Mouse (Mus musculus) hindbrain, postnatal 0 days (tissue): ENCODE results near the gene Tcerg1l. TPM values are rescaled to one million over a fixed set of nuclear protein-coding genes. Genes with fewer than 3 reads are reported as not detected.
A peak's percentile ranks its signal among the peaks of the same experiment; 100 is the strongest.

Source experiments
- ATAC-seq: fragments of 200-750 bp; cut with Nextera tagmentation; 2 replicates; pipeline ENCODE4 v1.8.0; 2017; ENCODE audit warnings: mild to moderate bottlenecking, moderate TSS enrichment, moderate library complexity
- DNase-seq: peaks from one replicate; pipeline ENCODE4 v3.0.0-alpha.2; 2015; ENCODE audit warnings: low spot score
- H3K27ac ChIP-seq: fragments of 300-500 bp; sonication (generic); 2 replicates; pipeline ENCODE4 v1.5.1; 2014; ENCODE audit warnings: mild to moderate bottlenecking
- H3K27me3 ChIP-seq: fragments of 300-500 bp; sonication (generic); 2 replicates; pipeline ENCODE4 v1.6.1; 2014; ENCODE audit warnings: low read length, mixed read lengths; ENCODE audit not compliant: insufficient read depth
- H3K36me3 ChIP-seq: fragments of 300-500 bp; sonication (generic); 2 replicates; pipeline ENCODE4 v1.6.1; 2014; ENCODE audit warnings: low read length, mixed read lengths; ENCODE audit not compliant: insufficient read depth
- H3K4me1 ChIP-seq: fragments of 300-500 bp; sonication (generic); 2 replicates; pipeline ENCODE4 v1.6.1; 2014; ENCODE audit warnings: antibody characterized with exemption, low read length, mixed read lengths; ENCODE audit not compliant: insufficient read depth
- H3K4me2 ChIP-seq: fragments of 300-500 bp; sonication (generic); 2 replicates; pipeline ENCODE4 v1.6.1; 2014; ENCODE audit warnings: low read depth, mild to moderate bottlenecking, low read length, moderate library complexity, mixed read lengths
- H3K4me3 ChIP-seq: fragments of 300-500 bp; sonication (generic); 2 replicates; pipeline ENCODE4 v1.5.1; 2014; ENCODE audit warnings: low read length
- H3K9ac ChIP-seq: fragments of 300-500 bp; sonication (generic); replicated peaks from 2 replicates; pipeline ENCODE4 v1.6.1; 2014; ENCODE audit warnings: mild to moderate bottlenecking, low read length, moderate library complexity, mixed read lengths
- H3K9me3 ChIP-seq: fragments of 300-500 bp; sonication (generic); 2 replicates; pipeline ENCODE4 v1.6.1; 2016; ENCODE audit warnings: low read length, mixed read lengths
- CTCF ChIP-seq: IDR thresholded peaks from 2 replicates; pipeline ENCODE4 v1.5.1; 2016; ENCODE audit warnings: antibody characterized with exemption, control low read depth, low read depth
- WGBS: fragments of 180-500 bp; shearing (Covaris S2); extraction: QIAGEN DNeasy Blood & Tissue Kit; methylation state at CpG from one replicate; pipeline ENCODE4 v1.1.7; 2014; 5-methylcytosine and 5-hydroxymethylcytosine counted together
- polyA plus RNA-seq: library from polyadenylated mRNA; unstranded; fragments of >200 nt; fragmentation: Nextera tagmentation; extraction: Ambion mirVana; gene quantifications from 2 replicates; pipeline ENCODE4 v1.2.1, GENCODE M21; 2015
- total RNA-seq: library from RNA; depleted of rRNA; stranded (reverse); fragments of >200 nt; gene quantifications from 2 replicates; pipeline ENCODE4 v1.2.3, GENCODE M21; 2014

Gene Tcerg1l
- total and polyA plus RNA-seq, 2 experiments from 2014 or later: 25.4 to 33.9 TPM

GRCm38 (mm10) chr7:138331266-138331665 is 66.3 kb downstream of the Tcerg1l start:
- no peak overlapping the region for H3K4me2 ChIP-seq
- ATAC-seq (no peak), DNase-seq (no peak)
- no peak for TF ChIP-seq CTCF
- no peak overlapping the region for H3K27ac ChIP-seq
- 73% methylated on average over 3 of the region's 3 CpGs for WGBS
- no peaks in the 10 kb centered on the region; the same call in 1 of the 2 replicates for H3K4me1 ChIP-seq
- H3K4me3 ChIP-seq: no peak overlapping the region
- H3K36me3 ChIP-seq: no peaks in the 10 kb centered on the region
- no peak overlapping the region for H3K9ac ChIP-seq
- H3K27me3 ChIP-seq: no peaks in the 10 kb centered on the region
- no peaks in the 10 kb centered on the region for H3K9me3 ChIP-seq

DNA sequence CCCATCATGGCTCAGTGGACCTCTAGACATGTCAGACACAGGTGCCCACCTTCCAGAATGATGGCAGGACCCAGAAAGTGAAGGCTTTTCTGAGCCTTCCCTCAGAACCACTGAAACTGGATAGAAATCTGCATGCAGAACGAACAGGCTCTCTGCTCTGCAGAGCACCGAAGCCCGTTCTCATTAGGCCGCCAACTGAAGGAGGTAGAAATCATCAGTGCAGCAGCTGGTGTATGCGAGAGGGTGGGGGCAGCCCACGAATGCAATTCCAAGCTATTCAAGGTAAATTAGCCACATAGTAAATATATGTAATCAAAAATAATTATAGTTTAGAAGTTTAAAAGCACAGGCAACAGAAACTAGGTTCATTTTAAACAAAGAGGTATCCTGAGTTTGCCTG is 68.9 kb downstream of the Tcerg1l start:
- H3K9ac ChIP-seq: no peak overlapping the region
- H3K27ac ChIP-seq: no peak overlapping the region
- TF ChIP-seq CTCF: no peak
- no peaks in the 10 kb centered on the region for H3K9me3 ChIP-seq
- no peak overlapping the region for H3K4me3 ChIP-seq
- H3K27me3 ChIP-seq: no peaks in the 10 kb centered on the region
- H3K4me2 ChIP-seq: no peak overlapping the region
- no peak for ATAC-seq
- H3K4me1 ChIP-seq: no peaks in the 10 kb centered on the region; the same call in 1 of the 2 replicates
- WGBS: 46% methylated on average over 6 of the region's 6 CpGs
- DNase-seq: peak; percentile 46
- H3K36me3 ChIP-seq: no peaks in the 10 kb centered on the region

DNA sequence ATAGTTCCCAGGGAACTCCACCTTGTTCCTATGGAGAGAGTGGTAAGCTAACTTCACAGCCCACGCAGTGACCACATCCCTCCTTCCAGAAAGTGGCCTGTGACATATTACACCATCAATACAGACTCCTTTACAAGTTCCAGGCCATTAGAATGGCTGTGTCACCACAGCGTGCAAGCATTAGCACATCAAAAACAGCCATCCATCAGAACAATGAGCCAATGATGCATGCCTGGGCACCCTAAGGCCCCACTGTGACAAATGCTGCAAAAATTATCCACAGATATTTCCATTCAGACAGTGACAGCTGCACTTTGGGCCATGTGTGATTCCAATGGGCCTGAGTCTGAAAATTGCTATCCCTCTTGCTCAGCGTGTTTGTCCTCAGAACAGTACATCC is 70.8 kb downstream of the Tcerg1l start:
- H3K9ac ChIP-seq: no peak overlapping the region
- 29% methylated on average over 3 of the region's 3 CpGs for WGBS
- H3K36me3 ChIP-seq: no peaks in the 10 kb centered on the region
- ATAC-seq: no peak
- TF ChIP-seq CTCF: no peak
- no peak overlapping the region for H3K27ac ChIP-seq
- DNase-seq: no peak
- H3K4me3 ChIP-seq: no peak overlapping the region
- H3K27me3 ChIP-seq: no peaks in the 10 kb centered on the region
- H3K4me2 ChIP-seq: no peak overlapping the region
- H3K4me1 ChIP-seq: no peaks in the 10 kb centered on the region; the same call in 1 of the 2 replicates
- H3K9me3 ChIP-seq: no peaks in the 10 kb centered on the region

- Histone ChIP-seq H3K4me1 (no peaks in the 10 kb centered on the region), H3K4me2 (no peak overlapping the region), H3K27me3 (no peaks in the 10 kb centered on the region), H3K4me3 (no peak overlapping the region), H3K9ac (no peak overlapping the region), H3K27ac (no peak overlapping the region), H3K36me3 (no peaks in the 10 kb centered on the region), H3K9me3 (no peaks in the 10 kb centered on the region)
- WGBS: 100% methylated on average over 1 of the region's 1 CpGs
- ATAC-seq (no peak), DNase-seq (no peak)
- no peak for TF ChIP-seq CTCF
These were observed 83.8 kb downstream of the Tcerg1l start for GRCm38 (mm10) chr7:138313733-138314132.

- ATAC-seq: no peak
These were observed 91.4 kb downstream of the Tcerg1l start for GRCm38 (mm10) chr7:138306126-138306525.

DNA sequence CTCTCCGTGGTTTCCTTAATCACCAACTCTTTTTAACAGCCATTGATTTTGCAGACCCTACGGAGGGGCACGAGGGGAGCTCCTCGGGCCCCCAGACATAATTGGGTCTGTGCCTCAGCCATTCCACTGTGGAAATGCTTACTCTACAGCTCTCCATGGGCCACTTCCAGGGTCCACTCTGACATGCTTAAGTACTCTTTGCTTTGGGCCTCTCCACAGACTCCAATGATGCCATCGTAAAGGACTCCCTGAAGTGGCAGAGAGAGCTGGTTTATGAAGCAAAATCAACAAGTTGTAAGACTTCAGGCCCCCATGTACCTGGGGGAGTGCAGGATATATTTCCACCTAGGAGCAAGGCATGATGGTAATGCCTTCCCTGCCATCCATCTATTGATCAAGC is 112.7 kb downstream of the Tcerg1l start:
- Histone ChIP-seq H3K4me1 (no peaks in the 10 kb centered on the region), H3K36me3 (no peaks in the 10 kb centered on the region), H3K9ac (no peak overlapping the region), H3K27me3 (no peaks in the 10 kb centered on the region), H3K4me3 (no peak overlapping the region), H3K27ac (no peak overlapping the region), H3K9me3 (no peaks in the 10 kb centered on the region), H3K4me2 (no peak overlapping the region)
- DNase-seq (no peak), ATAC-seq (no peak)
- 88% methylated on average over 5 of the region's 5 CpGs for WGBS
- TF ChIP-seq CTCF: no peak

More at GRCm38 (mm10) chr7:138306126-138306525, 91.4 kb downstream of the Tcerg1l start:
- Histone ChIP-seq H3K4me3 (no peak overlapping the region), H3K27ac (no peak overlapping the region), H3K9me3 (no peaks in the 10 kb centered on the region), H3K4me1 (no peaks in the 10 kb centered on the region), H3K4me2 (no peak overlapping the region), H3K27me3 (no peaks in the 10 kb centered on the region), H3K36me3 (no peaks in the 10 kb centered on the region), H3K9ac (no peak overlapping the region)
- no peak for DNase-seq
- WGBS: 90% methylated on average over 3 of the region's 3 CpGs
- TF ChIP-seq CTCF: no peak

DNA sequence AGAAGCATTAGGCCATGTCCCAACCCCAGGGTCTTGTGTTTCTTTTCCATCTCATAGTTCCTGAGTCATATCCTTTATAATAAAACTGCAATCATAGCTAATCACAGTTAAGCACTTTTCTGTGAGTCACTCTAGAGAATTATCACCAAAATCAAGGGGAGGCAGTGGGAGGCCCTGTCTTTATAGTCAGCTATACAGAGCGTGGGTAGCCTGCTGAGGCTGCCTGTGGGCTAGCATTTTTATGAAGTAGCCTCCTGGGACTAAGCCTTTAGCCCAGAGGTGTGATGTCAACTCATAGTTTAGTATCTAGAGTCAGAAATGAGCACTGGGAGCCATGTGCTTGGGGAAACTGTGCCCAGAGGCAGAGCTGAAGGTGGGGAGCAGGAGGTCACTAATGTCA is 122.3 kb downstream of the Tcerg1l start:
- no peaks in the 10 kb centered on the region for H3K9me3 ChIP-seq
- no peak overlapping the region for H3K9ac ChIP-seq
- H3K36me3 ChIP-seq: no peaks in the 10 kb centered on the region
- no peak overlapping the region for H3K4me2 ChIP-seq
- ATAC-seq (no peak), DNase-seq (no peak)
- H3K4me3 ChIP-seq: no peak overlapping the region
- H3K27ac ChIP-seq: no peak overlapping the region
- no peaks in the 10 kb centered on the region for H3K27me3 ChIP-seq
- WGBS: 66% methylated on average over 1 of the region's 1 CpGs
- no peak for TF ChIP-seq CTCF
- H3K4me1 ChIP-seq: no peaks in the 10 kb centered on the region
